Mouse (Mus musculus) cerebellum, adult 2 months (tissue): ENCODE results near the gene Tpcn1. TPM values are rescaled to one million over a fixed set of nuclear protein-coding genes. Genes with fewer than 3 reads are reported as not detected.

Experiments
- DNase-seq, 2 experiments: peaks; one replicate each; pipeline ENCODE4 v3.0.0; 2021
- H3K27ac ChIP-seq: fragments of 200-500 bp; 2 replicates; pipeline ENCODE4 v1.5.1; 2012; ENCODE audit warnings: low read length, control low read depth, inconsistent platforms; ENCODE audit not compliant: insufficient read depth
- H3K27me3 ChIP-seq: fragments of 200-500 bp; 2 replicates; pipeline ENCODE4 v1.6.1; 2012; ENCODE audit warnings: inconsistent platforms, mild to moderate bottlenecking, low read length, moderate library complexity; ENCODE audit not compliant: control insufficient read depth, insufficient read depth
- H3K4me1 ChIP-seq: fragments of 200-500 bp; 2 replicates; pipeline ENCODE4 v1.6.1; 2011; ENCODE audit warnings: low read length; ENCODE audit not compliant: control insufficient read depth, insufficient read depth
- H3K4me3 ChIP-seq: fragments of 200-500 bp; replicated peaks from 2 replicates; pipeline ENCODE3; 2011; ENCODE audit warnings: mild to moderate bottlenecking, low read depth, low read length, control low read depth; ENCODE audit not compliant: insufficient read depth
- CTCF ChIP-seq: fragments of 200-500 bp; IDR thresholded peaks from 2 replicates; pipeline ENCODE4 v1.5.1; 2011; ENCODE audit warnings: low read depth, mild to moderate bottlenecking, control low read depth, low read length, moderate library complexity, borderline replicate concordance; ENCODE audit not compliant: insufficient read depth
- POLR2A ChIP-seq: fragments of 200-500 bp; IDR thresholded peaks from 2 replicates; pipeline ENCODE4 v1.6.1; 2011; ENCODE audit warnings: low read length, control low read depth, borderline replicate concordance; ENCODE audit not compliant: insufficient read depth
- WGBS: fragments of 180-500 bp; shearing (Covaris S2); methylation state at CpG from one replicate; pipeline ENCODE4 v1.1.7; 2018; 5-methylcytosine and 5-hydroxymethylcytosine counted together
- polyA plus RNA-seq: library from polyadenylated mRNA; depleted of rRNA; stranded (reverse); fragments of >200 nt; gene quantifications from 2 replicates; pipeline ENCODE4 v1.2.3, GENCODE M21; 2012

Gene Tpcn1
- polyA plus RNA-seq, 1 experiment, result 47.3 TPM

GRCm38 (mm10) chr5:120499202-120499601, 89.3 kb downstream of the Tpcn1 start:
- H3K4me3 ChIP-seq, result no peak overlapping the region
- no peak for TF ChIP-seq CTCF
- no peaks in the 10 kb centered on the region for H3K27me3 ChIP-seq
- H3K27ac ChIP-seq, result no peak overlapping the region
- 91% methylated on average over 4 of the region's 4 CpGs for WGBS
- H3K4me1 ChIP-seq, result peaks cover 21% of the 10 kb centered on the region
- no peak for DNase-seq

GRCm38 (mm10) chr5:120497071-120497470, 91.4 kb downstream of the Tpcn1 start:
- TF ChIP-seq CTCF, result no peak

DNA sequence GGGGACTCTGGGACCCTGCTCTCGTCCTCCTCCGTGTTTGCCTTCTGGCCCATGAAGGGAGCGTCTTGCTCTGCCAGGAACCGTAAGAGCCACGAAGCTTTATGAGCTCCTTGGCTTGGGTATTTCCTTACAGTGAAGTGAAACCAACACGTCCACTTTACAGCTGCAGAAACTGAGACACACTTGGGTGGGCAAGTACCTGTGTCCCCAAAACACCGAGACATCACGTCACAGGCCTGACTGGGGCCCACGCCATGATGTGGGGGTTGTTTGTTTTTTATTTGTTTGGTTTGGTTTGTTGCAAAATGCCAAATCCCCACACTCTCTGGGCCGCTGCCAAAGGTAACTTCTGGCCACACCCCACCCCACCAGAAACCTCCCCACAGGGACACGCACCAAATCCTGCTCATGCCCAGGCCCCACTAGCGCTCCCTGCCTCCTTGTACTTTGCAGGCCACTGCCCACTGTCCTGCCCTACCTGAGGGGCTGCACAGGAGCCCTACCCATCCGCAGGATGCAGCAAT, 92.7 kb downstream of the Tpcn1 start:
- no peaks in the 10 kb centered on the region for H3K27me3 ChIP-seq
- WGBS, result 84% methylated on average over 13 of the region's 13 CpGs
- peaks cover 26% of the 10 kb centered on the region for H3K4me1 ChIP-seq
- H3K27ac ChIP-seq, result no peak overlapping the region
- no peak overlapping the region for H3K4me3 ChIP-seq
- no peak for TF ChIP-seq POLR2A
- TF ChIP-seq CTCF, result no peak
- DNase-seq, result no peak

More at GRCm38 (mm10) chr5:120497071-120497470, 91.4 kb downstream of the Tpcn1 start:
- H3K4me1 ChIP-seq, result peaks cover 23% of the 10 kb centered on the region
- H3K27me3 ChIP-seq, result no peaks in the 10 kb centered on the region
- H3K4me3 ChIP-seq, result no peak overlapping the region
- 96% methylated on average over 3 of the region's 3 CpGs for WGBS
- H3K27ac ChIP-seq, result no peak overlapping the region
- no peak for DNase-seq

DNA sequence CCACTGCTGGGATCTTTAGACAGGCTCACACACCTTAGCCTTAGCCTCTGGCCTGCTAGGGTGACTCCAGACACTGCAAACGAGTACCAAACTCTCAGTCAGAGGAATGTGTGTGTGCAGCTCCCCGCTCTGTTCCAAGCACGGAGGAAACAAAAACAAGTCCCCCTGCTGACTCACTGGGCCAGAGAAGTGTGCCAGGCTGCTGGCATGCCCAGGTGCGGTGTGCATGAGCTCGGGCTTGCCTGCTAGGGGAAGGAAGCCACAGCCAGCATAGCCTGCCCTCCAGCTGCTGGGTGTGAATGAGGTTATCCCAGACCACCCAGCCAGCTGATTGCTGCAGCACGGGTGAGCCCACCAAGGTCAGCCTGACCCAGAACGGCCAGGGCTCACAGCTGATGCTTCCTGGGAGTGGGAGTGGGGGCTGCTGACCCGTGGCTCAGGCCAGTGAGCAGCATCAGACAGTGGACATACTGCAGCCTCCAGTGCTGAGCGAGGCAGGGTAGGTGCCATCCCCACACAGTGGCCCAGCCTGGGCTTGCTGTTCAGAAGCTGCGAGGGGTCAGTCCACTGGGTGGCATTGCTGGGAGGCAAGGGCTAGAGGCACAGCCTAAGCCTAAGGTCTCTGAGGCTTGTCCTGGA, 93.3 kb downstream of the Tpcn1 start:
- WGBS, result 31% methylated on average over 10 of the region's 10 CpGs
- no peak overlapping the region for H3K4me3 ChIP-seq
- TF ChIP-seq CTCF (no peak), POLR2A (no peak)
- H3K4me1 ChIP-seq, result peaks cover 32% of the 10 kb centered on the region
- peak in 1 of 2 experiments; percentile 57 for DNase-seq
- H3K27me3 ChIP-seq, result no peaks in the 10 kb centered on the region
- H3K27ac ChIP-seq, result no peak overlapping the region

- H3K4me1 ChIP-seq, result peaks cover 32% of the 10 kb centered on the region
- H3K27me3 ChIP-seq, result no peaks in the 10 kb centered on the region
- DNase-seq, result no peak
- WGBS, result 36% methylated on average over 9 of the region's 9 CpGs
- TF ChIP-seq POLR2A, result no peak
- no peak for TF ChIP-seq CTCF
- no peak overlapping the region for H3K27ac ChIP-seq
- no peak overlapping the region for H3K4me3 ChIP-seq
These were observed 94.5 kb downstream of the Tpcn1 start for GRCm38 (mm10) chr5:120493873-120494395.

- 63% methylated on average over 6 of the region's 6 CpGs for WGBS
- H3K4me1 ChIP-seq, result peaks cover 32% of the 10 kb centered on the region
- DNase-seq, result no peak
- no peak overlapping the region for H3K27ac ChIP-seq
- H3K4me3 ChIP-seq, result no peak overlapping the region
- TF ChIP-seq POLR2A (no peak), CTCF (no peak)
- no peaks in the 10 kb centered on the region for H3K27me3 ChIP-seq
These were observed 95.0 kb downstream of the Tpcn1 start for GRCm38 (mm10) chr5:120493440-120493839.

DNA sequence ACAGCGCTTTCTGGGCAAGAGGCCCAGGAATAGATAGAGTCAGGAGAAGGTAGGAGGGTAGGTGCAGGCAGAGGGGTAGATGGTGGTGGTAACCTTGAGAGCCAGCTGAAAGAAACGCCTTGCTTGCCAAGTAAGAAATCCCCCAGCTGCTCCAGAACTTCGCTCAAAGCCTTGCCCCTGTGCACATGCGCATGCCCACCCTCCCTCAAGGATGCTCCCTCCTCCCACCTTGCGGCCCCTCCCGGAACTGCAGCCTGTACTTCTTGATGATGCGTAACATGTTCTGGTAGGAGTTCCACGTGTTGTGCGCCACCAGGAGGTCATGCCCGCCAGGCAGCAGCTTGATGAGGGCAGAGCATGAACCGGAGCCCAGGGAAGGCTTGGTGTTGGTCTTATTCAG, 96.0 kb downstream of the Tpcn1 start:
- no peak overlapping the region for H3K27ac ChIP-seq
- peak; percentile 48; the same call in 1 of the 2 replicates for TF ChIP-seq CTCF
- no peak for TF ChIP-seq POLR2A
- WGBS, result 72% methylated on average over 11 of the region's 11 CpGs
- H3K4me3 ChIP-seq, result no peak overlapping the region
- no peaks in the 10 kb centered on the region for H3K27me3 ChIP-seq
- peaks cover 32% of the 10 kb centered on the region for H3K4me1 ChIP-seq
- DNase-seq, result no peak

DNA sequence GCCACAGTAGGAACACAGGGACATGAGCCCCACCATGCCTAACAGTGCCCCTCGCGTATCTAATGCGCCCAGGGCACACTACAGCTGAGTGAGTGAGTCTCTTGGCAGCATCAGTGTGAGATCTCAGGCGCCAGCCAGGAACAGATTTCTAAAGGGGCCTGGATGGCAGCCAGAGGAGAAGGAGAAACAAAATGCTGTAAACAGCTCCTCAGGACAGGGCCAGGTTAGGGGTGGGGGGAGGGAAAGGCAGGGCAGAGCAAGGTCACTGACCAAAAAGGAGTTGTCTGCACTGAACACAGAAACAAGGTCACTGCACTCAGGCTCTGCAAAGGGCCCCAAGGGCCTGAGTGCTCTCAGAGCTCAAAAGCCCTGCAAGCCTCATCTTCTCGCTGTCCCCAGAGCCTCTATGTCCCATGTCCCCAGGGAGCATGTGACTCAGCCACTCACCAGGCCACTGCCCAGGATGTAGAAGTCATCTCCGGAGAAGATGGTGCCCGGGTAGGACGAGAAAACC, 97.7 kb downstream of the Tpcn1 start:
- H3K4me1 ChIP-seq, result peaks cover 28% of the 10 kb centered on the region
- H3K4me3 ChIP-seq, result no peak overlapping the region
- DNase-seq, result peak; percentile 65 to 76
- H3K27ac ChIP-seq, result peak overlapping the region; percentile 18; the same call in 1 of the 2 replicates
- no peaks in the 10 kb centered on the region for H3K27me3 ChIP-seq
- TF ChIP-seq CTCF (no peak), POLR2A (no peak)
- WGBS, result 12% methylated on average over 8 of the region's 8 CpGs
